Mouse (Mus musculus) brain, embryonic 14.5 days (tissue): ENCODE measurements around the gene Med12l.

ENCODE experiments used
- CTCF ChIP-seq: fragments of 200-500 bp; IDR thresholded peaks from 2 replicates; pipeline ENCODE4 v1.5.1; 2012; ENCODE audit warnings: inconsistent platforms, mild to moderate bottlenecking, moderate library complexity, borderline replicate concordance; ENCODE audit not compliant: insufficient read depth, insufficient read length; ENCODE audit errors: extremely low read depth
- POLR2A ChIP-seq: fragments of 200-500 bp; IDR thresholded peaks from 2 replicates; pipeline ENCODE4 v1.6.1; 2012; ENCODE audit warnings: mild to moderate bottlenecking, inconsistent platforms, borderline replicate concordance; ENCODE audit not compliant: poor library complexity, insufficient read depth, insufficient read length, severe bottlenecking; ENCODE audit errors: extremely low read depth

GRCm38 (mm10) chr3:58993619-58994018 lies 12.0 kb upstream of the Med12l start:
- no peak for TF ChIP-seq CTCF
- TF ChIP-seq POLR2A = no peak
